Comparison of ENCODE assay signal across 7 mouse cellular contexts in the genomic region with DNA sequence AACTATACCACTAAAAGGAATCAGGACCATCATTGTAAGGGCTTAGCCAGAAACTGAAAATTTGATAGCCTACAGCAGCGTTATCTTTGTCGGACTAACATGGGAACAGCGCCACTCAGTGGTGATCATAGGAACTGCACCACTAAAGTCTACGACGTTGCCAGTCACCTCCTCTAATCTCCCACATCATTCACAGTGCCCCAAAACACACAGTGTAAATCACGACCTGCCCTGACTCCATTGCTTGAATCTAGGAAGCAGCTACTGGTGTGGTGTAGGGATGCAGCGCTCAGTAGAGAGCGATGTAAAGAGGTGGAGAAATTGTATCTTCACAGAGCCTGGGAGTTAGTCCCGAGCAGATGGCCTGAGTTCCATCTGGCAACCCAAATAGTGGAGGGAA. TPM values are rescaled to one million over a fixed set of nuclear protein-coding genes. Genes with fewer than 3 reads are reported as not detected.
DNase-seq lines count a peak whose midpoint lies in the region; ATAC-seq lines count a peak whose summit lies in the region.

No protein-coding gene starts in this region.

- 0 out of 2 replicates have a peak, but pooled peaks cover 3% of the 10 kb centered on the region for H3K27me3 ChIP-seq in kidney, embryonic 14.5 days (ENCODE audit: control insufficient read depth, insufficient read depth, low read length)
- peaks cover 25% of the 10 kb centered on the region for H3K27me3 ChIP-seq in limb, embryonic 13.5 days

- H3K9ac ChIP-seq in kidney, embryonic 14.5 days (ENCODE audit: low read depth, low read length), result no peak overlapping the region
- no peak overlapping the region for H3K9ac ChIP-seq in limb, embryonic 13.5 days

- WGBS in kidney, embryonic 14.5 days, result 9% methylated on average over 9 of the region's 9 CpGs
- WGBS in limb, embryonic 13.5 days, result 10% methylated on average over 9 of the region's 9 CpGs

- peak; percentile 33; the same call in 1 of the 2 replicates for ATAC-seq in kidney, embryonic 14.5 days (ENCODE audit: low FRiP score, low TSS enrichment)
- peak; percentile 28; the same call in 1 of the 2 replicates for ATAC-seq in limb, embryonic 13.5 days (ENCODE audit: low FRiP score, low read depth)
- ATAC-seq in monocyte, adult 5-6 weeks (replicated peaks; ENCODE audit: insufficient number of reproducible peaks, low FRiP score, low TSS enrichment, poor library complexity, severe bottlenecking), result peak; percentile 64

- H3K4me1 ChIP-seq in kidney, embryonic 14.5 days (ENCODE audit: control insufficient read depth, insufficient read depth, low read length), result no peaks in the 10 kb centered on the region
- no peaks in the 10 kb centered on the region for H3K4me1 ChIP-seq in limb, embryonic 13.5 days

- no peak overlapping the region for H3K27ac ChIP-seq in kidney, embryonic 14.5 days (ENCODE audit: low read depth, low read length)
- no peak overlapping the region for H3K27ac ChIP-seq in limb, embryonic 13.5 days

- no peaks in the 10 kb centered on the region for H3K36me3 ChIP-seq in kidney, embryonic 14.5 days (ENCODE audit: control insufficient read depth, insufficient read depth, low read length)
- H3K36me3 ChIP-seq in limb, embryonic 13.5 days, result no peaks in the 10 kb centered on the region

- peak; percentile 87 to 88 for DNase-seq in adrenal gland, adult 18-20 months (ENCODE audit: low spot score in 2 of 2)
- peak; percentile 91 for DNase-seq in embryo, embryonic 10 days (ENCODE audit: low spot score)
- DNase-seq in gastrocnemius, postnatal 25 days, result peak; percentile 37
- peak; percentile 74 to 89 for DNase-seq in spleen, postnatal 4 days (ENCODE audit: low spot score in 2 of 2)

- no peaks in the 10 kb centered on the region for H3K9me3 ChIP-seq in kidney, embryonic 14.5 days (ENCODE audit: control insufficient read depth, low read length)
- no peaks in the 10 kb centered on the region for H3K9me3 ChIP-seq in limb, embryonic 13.5 days

- H3K4me2 ChIP-seq in kidney, embryonic 14.5 days (replicated peaks; ENCODE audit: low read depth, low read length), result no peak overlapping the region
- H3K4me2 ChIP-seq in limb, embryonic 13.5 days (replicated peaks), result no peak overlapping the region

- no peak overlapping the region for H3K4me3 ChIP-seq in kidney, embryonic 14.5 days (ENCODE audit: low read length)
- H3K4me3 ChIP-seq in limb, embryonic 13.5 days, result no peak overlapping the region

RNA-seq across cellular contexts. Expression of a gene that starts 5.5 kb away (rescaled TPM):
- 10 to 100 TPM; 32.4 to 50.5 TPM for total RNA-seq in adrenal gland, adult 18-20 months (2021)
- total RNA-seq in gastrocnemius, postnatal 25 days (2021), result 10 to 100 TPM; 13.4 to 14.4 TPM
- 30.1 and 31.1 TPM in 2 replicates for polyA plus RNA-seq in kidney, embryonic 14.5 days (2014; fragmentation: Nextera tagmentation; extraction: Ambion mirVana)
- polyA plus RNA-seq in limb, embryonic 13.5 days (2015; fragmentation: Nextera tagmentation; extraction: Ambion mirVana), result 21.7 and 22.2 TPM in 2 replicates
- total RNA-seq in monocyte, adult 5-6 weeks (2017), result 21.7 to 28.7 TPM (median 26.3 TPM) in 3 replicates

RNA-seq across cellular contexts. Expression of a gene that starts 46.1 kb away (rescaled TPM):
- not detected for total RNA-seq in adrenal gland, adult 18-20 months (2021)
- total RNA-seq in gastrocnemius, postnatal 25 days (2021), result not detected
- not detected in 2 replicates for polyA plus RNA-seq in kidney, embryonic 14.5 days (2014; fragmentation: Nextera tagmentation; extraction: Ambion mirVana)
- not detected in 2 replicates for polyA plus RNA-seq in limb, embryonic 13.5 days (2015; fragmentation: Nextera tagmentation; extraction: Ambion mirVana)
- not detected in 3 replicates for total RNA-seq in monocyte, adult 5-6 weeks (2017)

Comparison
In these comparisons a context has a peak if more than half of its experiments do, and no peak if none do; other contexts are left out.
1. DNase-seq: peak in every context shown above with its lines; median percentile 91 in embryo, embryonic 10 days; 88 in adrenal gland, adult 18-20 months; 82 in spleen, postnatal 4 days; 37 in gastrocnemius, postnatal 25 days.